Mouse (Mus musculus) ES-E14 (cell line): ENCODE measurements around the gene Erich3.

ENCODE experiments used
- HCFC1 ChIP-seq: IDR thresholded peaks from 2 replicates; pipeline ENCODE4 v1.6.1; 2012; ENCODE audit warnings: low read length, inconsistent platforms, borderline replicate concordance; ENCODE audit not compliant: insufficient read depth
- ZC3H11A ChIP-seq: IDR thresholded peaks from 2 replicates; pipeline ENCODE4 v1.6.1; 2012; ENCODE audit warnings: low read depth, mild to moderate bottlenecking, inconsistent platforms, low read length, borderline replicate concordance
- ZNF384 ChIP-seq: IDR thresholded peaks from 2 replicates; pipeline ENCODE4 v1.6.1; 2012; ENCODE audit warnings: low read depth, low read length, inconsistent platforms

DNA sequence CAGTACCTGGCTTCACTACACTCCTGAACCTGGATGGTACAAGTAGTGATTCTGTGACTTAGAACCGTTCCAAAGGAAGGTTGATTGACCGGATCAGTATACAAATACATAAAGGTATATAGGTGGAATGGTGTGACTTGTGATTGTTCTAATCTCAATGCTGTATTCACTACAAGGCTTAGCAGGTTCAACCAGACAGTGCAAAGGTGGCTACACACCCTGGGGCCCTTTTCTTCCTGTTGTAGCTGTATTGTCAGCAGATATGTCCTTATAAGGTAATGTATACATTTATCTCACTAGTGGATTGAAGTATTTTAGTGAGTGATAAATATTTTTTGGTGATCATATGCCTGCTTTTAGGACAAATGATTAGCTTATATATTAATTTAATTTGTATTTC lies 80.7 kb downstream of the Erich3 start:
- no peak for TF ChIP-seq ZNF384
- TF ChIP-seq HCFC1: no peak
- no peak for TF ChIP-seq ZC3H11A
